In genomic region chr2:153546471-153546870, GRCm38 (mm10) we compare ENCODE assay signal across 18 mouse cellular contexts. TPM values are rescaled to one million over a fixed set of nuclear protein-coding genes. Genes with fewer than 3 reads are reported as not detected.
DNase-seq lines count a peak whose midpoint lies in the region; ATAC-seq and TF ChIP-seq lines count a peak whose summit lies in the region.
"Had no signal": no experiment of that assay in that cellular context is flagged by ENCODE, and none has a peak within 500 bp of the region (broad histone marks: within the 10 kb centered on the region; RNA-seq: fewer than 3 reads in every experiment).

No protein-coding gene starts in this region.

- no peaks in the 10 kb centered on the region for H3K9me3 ChIP-seq in liver, embryonic 12.5 days (replicated peaks)
- no peaks in the 10 kb centered on the region for H3K9me3 ChIP-seq in intestine, postnatal 0 days (ENCODE audit: control insufficient read depth)
- no peaks in the 10 kb centered on the region for H3K9me3 ChIP-seq in kidney, embryonic 16.5 days (ENCODE audit: low read length)
- no peaks in the 10 kb centered on the region for H3K9me3 ChIP-seq in liver, embryonic 15.5 days (replicated peaks)
- H3K9me3 ChIP-seq in stomach, postnatal 0 days (ENCODE audit: control insufficient read depth, low read length): no peaks in the 10 kb centered on the region
- H3K9me3 ChIP-seq: hindbrain, embryonic 13.5 days; limb, embryonic 12.5 days; megakaryocyte, embryonic 14.5 days; neural tube, embryonic 12.5 days had no signal

- H3K4me3 ChIP-seq in liver, embryonic 12.5 days: peak overlapping the region; percentile 0; the same call in 1 of the 2 replicates
- no peak overlapping the region for H3K4me3 ChIP-seq in intestine, postnatal 0 days (ENCODE audit: low read depth, low read length)
- no peak overlapping the region for H3K4me3 ChIP-seq in kidney, embryonic 16.5 days (ENCODE audit: low read length)
- no peak overlapping the region for H3K4me3 ChIP-seq in liver, embryonic 15.5 days (replicated peaks)
- H3K4me3 ChIP-seq in stomach, postnatal 0 days (ENCODE audit: low read depth, low read length): no peak overlapping the region
- H3K4me3 ChIP-seq: hindbrain, embryonic 13.5 days; limb, embryonic 12.5 days; megakaryocyte, embryonic 14.5 days; neural tube, embryonic 12.5 days had no signal

- peak overlapping the region; percentile 49; the same call in 1 of the 2 replicates for H3K9ac ChIP-seq in liver, embryonic 12.5 days
- no peak overlapping the region for H3K9ac ChIP-seq in intestine, postnatal 0 days (ENCODE audit: low read depth, low read length)
- H3K9ac ChIP-seq in kidney, embryonic 16.5 days (replicated peaks; ENCODE audit: low read length): no peak overlapping the region; the same call in 1 of the 2 replicates
- H3K9ac ChIP-seq in liver, embryonic 15.5 days: peak overlapping the region; percentile 12; the same call in 1 of the 2 replicates
- no peak overlapping the region for H3K9ac ChIP-seq in stomach, postnatal 0 days (ENCODE audit: low read length)
- H3K9ac ChIP-seq: hindbrain, embryonic 13.5 days; limb, embryonic 12.5 days; neural tube, embryonic 12.5 days had no signal

- no peaks in the 10 kb centered on the region for H3K36me3 ChIP-seq in liver, embryonic 12.5 days
- no peaks in the 10 kb centered on the region for H3K36me3 ChIP-seq in intestine, postnatal 0 days (ENCODE audit: control insufficient read depth, insufficient read depth)
- H3K36me3 ChIP-seq in kidney, embryonic 16.5 days (ENCODE audit: insufficient read depth, low read length): no peaks in the 10 kb centered on the region
- H3K36me3 ChIP-seq in liver, embryonic 15.5 days (replicated peaks): no peaks in the 10 kb centered on the region
- no peaks in the 10 kb centered on the region for H3K36me3 ChIP-seq in stomach, postnatal 0 days (ENCODE audit: control insufficient read depth, insufficient read depth, low read length)
- H3K36me3 ChIP-seq: hindbrain, embryonic 13.5 days; limb, embryonic 12.5 days; neural tube, embryonic 12.5 days had no signal

- 36% methylated on average over 5 of the region's 5 CpGs for WGBS in liver, embryonic 12.5 days (ENCODE audit: insufficient replicate concordance)
- WGBS in intestine, postnatal 0 days: 11% methylated on average over 5 of the region's 5 CpGs
- WGBS in kidney, embryonic 16.5 days: 15% methylated on average over 5 of the region's 5 CpGs
- 35% methylated on average over 5 of the region's 5 CpGs for WGBS in liver, embryonic 15.5 days (ENCODE audit: insufficient replicate concordance)
- WGBS in stomach, postnatal 0 days: 29% methylated on average over 5 of the region's 5 CpGs

- peak overlapping the region; percentile 86 for H3K27ac ChIP-seq in liver, embryonic 12.5 days
- peak overlapping the region; percentile 37 for H3K27ac ChIP-seq in intestine, postnatal 0 days (ENCODE audit: low read depth, low read length)
- H3K27ac ChIP-seq in kidney, embryonic 16.5 days (ENCODE audit: low read length): peak overlapping the region; percentile 51
- H3K27ac ChIP-seq in liver, embryonic 15.5 days (replicated peaks): peak overlapping the region; percentile 64; the same call in 1 of the 2 replicates
- H3K27ac ChIP-seq in stomach, postnatal 0 days (replicated peaks): no peak overlapping the region
- H3K27ac ChIP-seq: hindbrain, embryonic 13.5 days; limb, embryonic 12.5 days; neural tube, embryonic 12.5 days had no signal

- H3K4me2 ChIP-seq in liver, embryonic 12.5 days: peak overlapping the region; percentile 55
- H3K4me2 ChIP-seq in intestine, postnatal 0 days (replicated peaks; ENCODE audit: low read depth): peak overlapping the region; percentile 17; the same call in 1 of the 2 replicates
- H3K4me2 ChIP-seq in kidney, embryonic 16.5 days (replicated peaks; ENCODE audit: low read depth, low read length): no peak overlapping the region
- H3K4me2 ChIP-seq in liver, embryonic 15.5 days: peak overlapping the region; percentile 45; the same call in 1 of the 2 replicates
- no peak overlapping the region for H3K4me2 ChIP-seq in stomach, postnatal 0 days (replicated peaks; ENCODE audit: low read depth)
- H3K4me2 ChIP-seq: hindbrain, embryonic 13.5 days; limb, embryonic 12.5 days; neural tube, embryonic 12.5 days had no signal

- TF ChIP-seq EP300 in stomach, postnatal 0 days (optimal IDR thresholded peaks at IDR 0.05): no peak

- TF ChIP-seq CTCF in intestine, postnatal 0 days (IDR thresholded peaks at IDR 0.05; ENCODE audit: low read depth): no peak
- no peak for TF ChIP-seq CTCF in stomach, postnatal 0 days (IDR thresholded peaks at IDR 0.05; ENCODE audit: low read depth)

- ATAC-seq in liver, embryonic 12.5 days: no peak
- peak; percentile 20 for ATAC-seq in intestine, postnatal 0 days
- ATAC-seq in kidney, embryonic 16.5 days (ENCODE audit: low FRiP score, low TSS enrichment): peak; percentile 84
- ATAC-seq in liver, embryonic 15.5 days (ENCODE audit: insufficient read depth): no peak
- ATAC-seq in stomach, postnatal 0 days (ENCODE audit: low FRiP score, low TSS enrichment): no peak
- ATAC-seq: activated CD4-positive, CD25-positive, alpha-beta regulatory T cell, adult 4 months; CD4-positive, CD25-positive, alpha-beta regulatory T cell, adult 4 months; lung, postnatal 0 days had no signal

- H3K27me3 ChIP-seq in liver, embryonic 12.5 days (replicated peaks): no peaks in the 10 kb centered on the region
- no peaks in the 10 kb centered on the region for H3K27me3 ChIP-seq in intestine, postnatal 0 days (replicated peaks; ENCODE audit: control insufficient read depth, insufficient read depth, low read length)
- H3K27me3 ChIP-seq in kidney, embryonic 16.5 days (ENCODE audit: insufficient read depth, low read length): no peaks in the 10 kb centered on the region
- no peaks in the 10 kb centered on the region for H3K27me3 ChIP-seq in liver, embryonic 15.5 days
- H3K27me3 ChIP-seq in stomach, postnatal 0 days (ENCODE audit: control insufficient read depth, insufficient read depth, low read length): no peaks in the 10 kb centered on the region
- H3K27me3 ChIP-seq: megakaryocyte, embryonic 14.5 days had no signal

- no peak for DNase-seq in liver
- DNase-seq in cerebellum, postnatal 25 days: no peak
- DNase-seq in stomach, postnatal 0 days (ENCODE audit: low spot score): no peak
- DNase-seq: adrenal gland, postnatal 25 days; heart, adult 11 months; thymus, postnatal 14 days had no signal

- H3K4me1 ChIP-seq in liver, embryonic 12.5 days: peaks cover 85% of the 10 kb centered on the region
- peaks cover 8% of the 10 kb centered on the region; the same call in 1 of the 2 replicates for H3K4me1 ChIP-seq in intestine, postnatal 0 days (replicated peaks; ENCODE audit: control insufficient read depth, insufficient read depth, low read length)
- peaks cover 36% of the 10 kb centered on the region for H3K4me1 ChIP-seq in kidney, embryonic 16.5 days (ENCODE audit: insufficient read depth, low read length)
- H3K4me1 ChIP-seq in liver, embryonic 15.5 days (replicated peaks): peaks cover 81% of the 10 kb centered on the region
- no peaks in the 10 kb centered on the region for H3K4me1 ChIP-seq in stomach, postnatal 0 days (replicated peaks; ENCODE audit: control insufficient read depth, insufficient read depth)

RNA-seq across cellular contexts. Expression of gene Nol4l, which starts 16.7 kb away (rescaled TPM):
- 9.3 and 9.8 TPM in 2 replicates for polyA plus RNA-seq in liver, embryonic 12.5 days (2016; fragmentation: Nextera tagmentation; extraction: Ambion mirVana)
- 21.9 and 25.2 TPM in 2 replicates for polyA plus RNA-seq in intestine, postnatal 0 days (2015; fragmentation: Nextera tagmentation; extraction: Ambion mirVana)
- polyA plus RNA-seq in kidney, embryonic 16.5 days (2015; fragmentation: Nextera tagmentation; extraction: Ambion mirVana): 13.8 and 17.1 TPM in 2 replicates
- polyA plus RNA-seq in liver, embryonic 15.5 days (2015; fragmentation: Nextera tagmentation; extraction: Ambion mirVana): 4.7 and 4.9 TPM in 2 replicates
- polyA plus RNA-seq in stomach, postnatal 0 days (2015; fragmentation: Nextera tagmentation; extraction: Ambion mirVana): 4.4 and 4.8 TPM in 2 replicates

RNA-seq across cellular contexts. Expression of gene 4930404H24Rik, which starts 53.9 kb away (rescaled TPM):
- polyA plus RNA-seq in liver, embryonic 12.5 days (2016; fragmentation: Nextera tagmentation; extraction: Ambion mirVana): not detected in 2 replicates
- polyA plus RNA-seq in intestine, postnatal 0 days (2015; fragmentation: Nextera tagmentation; extraction: Ambion mirVana): not detected in 2 replicates
- not detected in 2 replicates for polyA plus RNA-seq in kidney, embryonic 16.5 days (2015; fragmentation: Nextera tagmentation; extraction: Ambion mirVana)
- not detected in 2 replicates for polyA plus RNA-seq in liver, embryonic 15.5 days (2015; fragmentation: Nextera tagmentation; extraction: Ambion mirVana)
- not detected in 2 replicates for polyA plus RNA-seq in stomach, postnatal 0 days (2015; fragmentation: Nextera tagmentation; extraction: Ambion mirVana)
- polyA plus RNA-seq: activated CD4-positive, CD25-positive, alpha-beta regulatory T cell, adult 4 months; CD4-positive, CD25-positive, alpha-beta regulatory T cell, adult 4 months; heart, embryonic 16.5 days; hindbrain, embryonic 13.5 days; limb, embryonic 12.5 days; lung, postnatal 0 days; neural tube, embryonic 12.5 days had no signal

Comparison
In these comparisons a context has a peak if more than half of its experiments do, and no peak if none do; other contexts are left out.
1. ATAC-seq: peak in intestine, postnatal 0 days (single experiment) and kidney, embryonic 16.5 days (single experiment); none in liver, embryonic 12.5 days (single experiment), liver, embryonic 15.5 days (single experiment) and stomach, postnatal 0 days (single experiment).
2. H3K4me2 ChIP-seq: peak in liver, embryonic 12.5 days (single experiment), intestine, postnatal 0 days (single experiment) and liver, embryonic 15.5 days (single experiment); none in kidney, embryonic 16.5 days (single experiment) and stomach, postnatal 0 days (single experiment).
3. H3K9ac ChIP-seq: peak in liver, embryonic 12.5 days (single experiment) and liver, embryonic 15.5 days (single experiment); none in intestine, postnatal 0 days (single experiment), kidney, embryonic 16.5 days (single experiment) and stomach, postnatal 0 days (single experiment).